Mouse (Mus musculus): ENCODE results near the gene Cyp2u1. TPM values are rescaled to one million over a fixed set of nuclear protein-coding genes. Genes with fewer than 3 reads are reported as not detected.
"Not testable (repeated sequence)": the region's sequence is repeated elsewhere in the genome, so short reads cannot be mapped to it uniquely, and the experiment has no call there.

The Cyp2u1 gene
- polyA plus RNA-seq (2016; fragmentation: Nextera tagmentation; extraction: Ambion mirVana) = 0.29 and 0.67 TPM in 2 replicates

DNA sequence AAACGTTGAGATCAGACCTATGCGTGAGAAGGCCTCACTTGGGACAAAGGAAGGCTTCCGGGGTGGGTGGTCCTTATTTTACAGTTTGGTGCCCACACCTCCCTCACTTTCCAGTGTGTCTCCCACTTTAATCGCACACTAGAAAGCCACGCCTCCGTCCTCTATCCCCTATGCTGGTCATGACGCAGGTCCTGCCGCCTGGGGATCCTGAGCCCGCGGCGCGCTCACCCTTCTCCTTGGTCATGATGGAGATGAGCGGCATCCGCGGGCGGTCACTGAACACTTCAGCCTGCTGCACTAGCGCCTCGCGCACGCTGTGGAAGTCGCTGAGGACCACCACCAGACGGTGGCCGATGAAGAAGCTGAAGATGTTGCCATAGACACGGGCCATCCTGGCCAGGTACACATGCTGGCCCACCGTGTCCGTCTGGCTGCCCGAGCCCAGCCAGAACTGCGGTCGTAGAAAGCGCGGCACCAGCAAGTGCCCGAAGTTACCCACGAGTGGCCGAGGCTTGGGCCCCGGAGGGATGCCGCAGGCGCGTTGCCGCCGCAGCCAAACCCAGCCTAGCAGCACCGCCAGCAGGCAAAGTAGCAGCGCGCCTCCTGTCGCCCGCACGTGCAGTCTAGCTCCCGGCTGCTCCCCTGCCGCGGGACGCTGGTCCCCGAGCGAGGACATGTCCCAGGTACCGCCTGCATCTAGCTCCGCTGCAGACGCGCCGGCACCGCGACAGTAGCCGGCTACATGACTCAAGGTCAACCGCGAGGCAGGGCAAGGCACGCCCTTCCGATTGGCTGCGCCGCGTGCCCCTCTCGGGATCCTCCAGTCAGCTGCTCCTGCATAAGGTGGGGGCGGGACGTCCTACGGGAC lies at the start of gene Cyp2u1:
Gene Cyp2u1, minus strand, starts transcription at position 776 of the 868 bp plus-strand sequence.
- no peak within 1 kb of the TSS for H3K27ac ChIP-seq
- ATAC-seq = peak; percentile 95
- H3K4me3 ChIP-seq = peak within 1 kb of the TSS; percentile 62
- H3K4me2 ChIP-seq = peak within 1 kb of the TSS; percentile 95
- peak within 1 kb of the TSS; percentile 61 for H3K9ac ChIP-seq
- H3K4me1 ChIP-seq = peaks cover 12% of the 10 kb centered on the region
- H3K9me3 ChIP-seq (replicated peaks) = no peaks in the 10 kb centered on the region
- WGBS (ENCODE audit: insufficient replicate concordance) = 1% methylated on average over 71 of the region's 71 CpGs
- no peaks in the 10 kb centered on the region for H3K36me3 ChIP-seq
- no peaks in the 10 kb centered on the region for H3K27me3 ChIP-seq (replicated peaks)

DNA sequence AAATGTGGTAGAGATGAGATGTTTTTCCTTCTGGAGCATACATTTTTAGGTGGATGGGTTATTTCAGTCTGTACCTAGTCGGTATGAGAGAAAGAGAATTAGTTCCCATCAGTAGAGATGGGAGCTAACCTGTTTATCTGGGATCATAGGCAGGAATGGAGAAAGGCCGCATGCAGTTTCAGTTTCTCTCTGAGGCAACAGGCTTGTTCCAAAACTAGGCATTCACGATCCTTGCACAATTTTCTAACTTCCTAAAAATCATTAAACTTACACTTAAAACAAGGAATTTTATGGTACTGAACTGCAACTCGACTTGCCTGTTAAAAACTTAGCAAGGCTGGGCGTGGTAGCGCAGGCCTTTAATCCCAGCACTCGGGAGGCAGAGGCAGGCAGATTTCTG lies 47.5 kb upstream of the Cyp2u1 start:
- 69% methylated on average over 7 of the region's 7 CpGs for WGBS (ENCODE audit: insufficient replicate concordance)

DNA sequence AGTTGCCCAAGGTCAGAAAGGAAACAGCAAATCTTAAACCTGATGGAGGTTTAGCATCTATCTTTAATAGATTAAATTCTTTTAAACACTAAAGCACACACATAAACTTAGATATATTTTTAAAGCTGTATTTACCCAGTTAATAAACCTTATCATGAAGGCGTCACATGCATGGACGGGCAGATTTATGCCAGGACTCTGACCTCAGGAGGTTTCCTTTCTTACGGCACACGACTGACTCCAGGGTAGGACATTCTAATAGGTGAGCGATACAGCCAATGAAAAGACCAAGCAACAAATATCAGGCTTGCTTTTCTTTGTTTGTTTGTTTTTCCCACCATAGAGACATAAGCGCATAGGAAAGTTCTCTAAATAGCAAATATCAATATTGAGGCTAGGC lies 46.0 kb upstream of the Cyp2u1 start:
- Histone ChIP-seq H3K27ac (no peak overlapping the region), H3K9ac (no peak overlapping the region), H3K9me3 (replicated peaks) (no peaks in the 10 kb centered on the region), H3K36me3 (no peaks in the 10 kb centered on the region), H3K27me3 (replicated peaks) (no peaks in the 10 kb centered on the region), H3K4me3 (no peak overlapping the region), H3K4me2 (no peak overlapping the region), H3K4me1 (no peaks in the 10 kb centered on the region)
- no peak for ATAC-seq
- 74% methylated on average over 6 of the region's 6 CpGs for WGBS (ENCODE audit: insufficient replicate concordance)

More for the DNA sequence above, 47.5 kb upstream of the Cyp2u1 start:
- Histone ChIP-seq H3K4me2 (no peak overlapping the region), H3K27ac (no peak overlapping the region), H3K4me1 (no peaks in the 10 kb centered on the region), H3K9ac (no peak overlapping the region), H3K4me3 (no peak overlapping the region), H3K27me3 (replicated peaks) (no peaks in the 10 kb centered on the region), H3K36me3 (no peaks in the 10 kb centered on the region), H3K9me3 (replicated peaks) (no peaks in the 10 kb centered on the region)
- no peak for ATAC-seq

DNA sequence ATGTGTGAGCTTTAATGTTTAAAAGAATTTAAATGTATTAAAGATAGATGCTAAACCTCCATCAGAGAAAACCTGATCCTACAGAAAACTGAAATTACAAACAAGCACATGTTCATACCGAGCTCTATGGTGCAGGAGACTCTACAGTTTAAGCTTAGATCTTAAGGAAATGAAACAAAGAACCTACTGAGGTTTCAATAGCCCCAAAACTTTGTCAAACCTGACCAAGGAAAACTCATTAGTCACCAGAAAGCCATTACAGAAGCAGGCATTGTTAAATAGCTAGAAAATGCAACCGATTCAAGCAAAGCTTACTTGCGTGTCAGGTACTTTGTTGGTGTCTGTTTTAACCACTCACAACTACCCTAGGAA lies 45.5 kb upstream of the Cyp2u1 start:
- WGBS (ENCODE audit: insufficient replicate concordance) = 71% methylated on average over 3 of the region's 3 CpGs
- H3K9me3 ChIP-seq (replicated peaks) = no peaks in the 10 kb centered on the region
- no peak overlapping the region for H3K4me2 ChIP-seq
- H3K4me1 ChIP-seq = no peaks in the 10 kb centered on the region
- H3K27ac ChIP-seq = no peak overlapping the region
- H3K4me3 ChIP-seq = no peak overlapping the region
- no peak overlapping the region for H3K9ac ChIP-seq
- ATAC-seq = no peak
- no peaks in the 10 kb centered on the region for H3K36me3 ChIP-seq
- H3K27me3 ChIP-seq (replicated peaks) = no peaks in the 10 kb centered on the region

DNA sequence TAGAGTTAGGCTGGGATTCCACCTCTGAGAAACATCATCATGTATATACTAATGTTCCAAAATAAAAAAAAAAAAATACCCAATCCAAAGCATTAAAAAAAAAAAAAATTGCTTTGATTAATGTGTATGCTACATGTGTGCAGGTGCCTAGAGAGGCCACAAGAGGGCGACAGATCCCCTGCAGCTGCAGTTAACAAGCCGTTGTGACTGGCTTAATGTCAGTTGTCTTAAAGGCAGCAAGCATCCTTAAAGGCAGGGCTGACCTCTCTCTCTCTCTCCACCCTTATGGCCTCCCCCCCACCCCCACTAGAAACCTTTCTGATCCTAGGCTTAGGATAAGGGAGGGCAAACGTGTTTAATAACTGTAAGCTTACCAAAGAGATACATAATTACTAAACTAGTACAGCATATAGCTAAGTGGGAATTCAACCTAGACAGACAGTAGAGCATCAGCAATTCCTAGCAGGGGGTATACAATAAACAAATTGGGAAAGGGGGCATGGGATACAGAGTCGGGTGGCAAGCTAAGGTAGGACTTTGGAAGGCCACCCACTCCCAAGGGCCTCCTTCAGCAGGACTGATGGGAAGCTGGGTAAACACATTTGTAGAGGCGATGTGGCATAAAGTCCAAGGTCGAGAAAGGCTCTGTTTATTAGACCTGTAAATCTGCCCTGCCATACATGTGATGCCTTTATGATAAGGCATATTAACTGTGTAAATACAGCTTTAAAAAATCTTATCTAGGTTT lies 45.0 kb upstream of the Cyp2u1 start:
- H3K27ac ChIP-seq = no peak overlapping the region
- H3K4me2 ChIP-seq = no peak overlapping the region
- no peak overlapping the region for H3K4me3 ChIP-seq
- H3K4me1 ChIP-seq = no peaks in the 10 kb centered on the region
- no peaks in the 10 kb centered on the region for H3K9me3 ChIP-seq (replicated peaks)
- no peaks in the 10 kb centered on the region for H3K36me3 ChIP-seq
- H3K9ac ChIP-seq = no peak overlapping the region
- WGBS (ENCODE audit: insufficient replicate concordance) = 51% methylated on average over 6 of the region's 6 CpGs
- H3K27me3 ChIP-seq (replicated peaks) = no peaks in the 10 kb centered on the region
- no peak for ATAC-seq

DNA sequence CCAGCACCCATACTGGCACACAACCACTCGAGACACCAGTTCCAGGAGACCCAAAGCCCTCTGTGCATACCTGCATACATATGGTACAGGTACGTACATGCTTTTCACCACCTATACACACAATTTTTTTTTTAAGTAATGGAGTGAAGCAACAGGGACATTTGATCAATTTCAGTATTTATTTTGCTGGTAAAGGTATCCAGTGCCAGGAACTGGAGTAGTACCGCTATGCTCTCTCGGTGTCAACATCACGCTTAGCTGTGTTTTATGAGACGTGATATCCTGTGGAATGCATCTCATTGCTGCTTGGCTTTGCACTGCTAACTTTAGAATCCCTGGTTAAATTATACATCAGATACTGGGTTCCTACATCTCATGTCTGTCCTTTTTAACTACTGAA lies 42.9 kb upstream of the Cyp2u1 start:
- ATAC-seq = no peak
- no peak overlapping the region for H3K27ac ChIP-seq
- no peaks in the 10 kb centered on the region for H3K4me1 ChIP-seq
- no peak overlapping the region for H3K4me3 ChIP-seq
- no peak overlapping the region for H3K4me2 ChIP-seq
- H3K27me3 ChIP-seq (replicated peaks) = no peaks in the 10 kb centered on the region
- no peak overlapping the region for H3K9ac ChIP-seq
- no peaks in the 10 kb centered on the region for H3K36me3 ChIP-seq
- 75% methylated on average over 6 of the region's 6 CpGs for WGBS (ENCODE audit: insufficient replicate concordance)
- no peaks in the 10 kb centered on the region for H3K9me3 ChIP-seq (replicated peaks)

DNA sequence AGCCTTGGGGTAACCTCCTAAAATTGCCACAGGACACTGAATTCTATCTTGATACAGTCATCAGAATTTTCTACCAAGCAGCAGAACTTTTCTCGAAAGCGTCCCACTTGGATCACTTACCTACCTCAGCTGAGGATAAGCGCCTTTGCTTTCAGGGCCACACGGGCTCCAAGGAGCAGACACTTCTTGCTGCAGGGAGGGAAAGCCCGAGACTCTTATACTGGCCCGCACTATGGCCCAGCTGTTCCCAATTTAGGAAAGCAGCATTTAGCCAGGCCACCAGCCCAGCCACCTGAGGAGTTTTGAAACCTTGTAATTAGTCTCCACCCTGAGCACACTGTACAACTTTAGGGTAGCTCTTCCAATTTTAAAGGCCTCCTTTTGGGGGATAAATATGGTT lies 40.3 kb upstream of the Cyp2u1 start:
- 87% methylated on average over 6 of the region's 6 CpGs for WGBS (ENCODE audit: insufficient replicate concordance)
- H3K36me3 ChIP-seq = no peaks in the 10 kb centered on the region
- H3K27ac ChIP-seq = no peak overlapping the region
- H3K27me3 ChIP-seq (replicated peaks) = no peaks in the 10 kb centered on the region
- no peaks in the 10 kb centered on the region for H3K4me1 ChIP-seq
- no peak overlapping the region for H3K4me2 ChIP-seq
- no peak overlapping the region for H3K4me3 ChIP-seq
- H3K9ac ChIP-seq = no peak overlapping the region
- H3K9me3 ChIP-seq (replicated peaks) = no peaks in the 10 kb centered on the region
- no peak for ATAC-seq

DNA sequence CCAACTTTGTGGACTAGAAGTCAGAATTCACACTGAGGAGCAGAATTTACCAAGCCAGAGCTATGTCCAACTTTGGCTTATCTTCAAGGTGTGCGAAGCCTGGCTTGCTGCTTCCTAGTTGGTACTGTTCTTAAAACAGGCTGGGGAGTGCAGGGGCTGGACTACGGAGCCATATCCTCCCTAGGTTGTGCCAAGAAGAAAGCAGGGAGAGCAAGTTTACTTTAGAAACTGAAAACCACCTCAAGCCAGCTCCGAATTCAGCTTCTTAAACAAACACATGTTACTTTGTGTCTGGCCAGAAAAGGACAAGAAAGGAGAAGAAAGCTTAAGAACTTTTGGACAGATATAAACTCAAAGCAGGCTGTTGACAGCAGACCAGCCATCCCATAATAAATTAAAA lies 37.9 kb upstream of the Cyp2u1 start:
- Histone ChIP-seq H3K9me3 (replicated peaks) (no peaks in the 10 kb centered on the region), H3K4me2 (no peak overlapping the region), H3K4me3 (no peak overlapping the region), H3K27me3 (replicated peaks) (no peaks in the 10 kb centered on the region), H3K4me1 (no peaks in the 10 kb centered on the region), H3K36me3 (no peaks in the 10 kb centered on the region), H3K27ac (no peak overlapping the region), H3K9ac (no peak overlapping the region)
- 74% methylated on average over 3 of the region's 3 CpGs for WGBS (ENCODE audit: insufficient replicate concordance)
- no peak for ATAC-seq

DNA sequence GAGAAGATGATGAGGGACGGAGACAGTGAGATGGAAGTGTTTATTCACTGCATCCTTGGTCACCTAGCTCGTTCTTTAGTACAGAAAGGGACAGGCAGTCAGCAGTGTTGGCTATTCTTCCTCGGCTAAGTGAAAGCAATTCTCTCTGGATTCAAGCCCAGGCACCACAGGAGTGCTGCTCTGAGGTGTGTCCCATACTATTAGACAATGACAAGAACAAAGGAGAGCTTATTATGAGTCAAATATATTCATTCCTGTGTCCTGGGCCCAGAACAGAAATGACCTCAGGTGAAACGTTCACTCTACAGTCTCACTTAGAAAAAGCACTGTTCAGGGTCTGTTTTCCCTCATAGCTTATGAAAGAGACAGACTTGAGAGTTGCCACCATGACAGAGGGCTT lies 36.3 kb upstream of the Cyp2u1 start:
- H3K4me1 ChIP-seq = peaks cover 7% of the 10 kb centered on the region
- whole genome bisulfite sequencing (ENCODE audit: insufficient replicate concordance) = 68% methylated on average over 4 of the region's 4 CpGs
- no peaks in the 10 kb centered on the region for H3K9me3 ChIP-seq (replicated peaks)
- no peak overlapping the region for H3K27ac ChIP-seq
- H3K4me2 ChIP-seq = no peak overlapping the region
- no peak overlapping the region for H3K4me3 ChIP-seq
- H3K9ac ChIP-seq = no peak overlapping the region
- no peaks in the 10 kb centered on the region; the same call in 1 of the 2 replicates for H3K27me3 ChIP-seq (replicated peaks)
- H3K36me3 ChIP-seq = no peaks in the 10 kb centered on the region
- no peak for ATAC-seq

DNA sequence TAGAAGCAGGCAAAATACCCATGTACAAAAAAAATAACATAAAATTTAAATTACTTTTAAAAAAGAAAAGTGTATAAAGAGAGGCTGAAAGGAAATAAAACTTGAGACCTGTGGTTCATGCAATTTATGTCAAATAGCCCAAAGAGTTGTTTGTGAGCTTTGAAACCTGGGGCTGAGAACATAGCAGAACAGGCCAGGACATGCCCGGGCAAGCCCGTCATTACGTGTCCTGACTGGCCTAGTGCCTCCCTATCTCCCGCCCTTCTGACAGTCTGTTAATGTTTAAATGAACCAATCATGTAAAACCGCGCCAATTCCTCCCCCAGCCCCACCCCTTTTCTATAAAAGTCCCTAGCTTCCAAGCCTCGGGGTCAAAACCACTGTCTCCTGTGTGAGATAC lies 34.7 kb upstream of the Cyp2u1 start:
- not testable (repeated sequence) for H3K4me3 ChIP-seq; H3K4me2 ChIP-seq; H3K9me3 ChIP-seq (replicated peaks); ATAC-seq; H3K9ac ChIP-seq; H3K27ac ChIP-seq; H3K27me3 ChIP-seq (replicated peaks); H3K36me3 ChIP-seq
- H3K4me1 ChIP-seq = peaks cover 16% of the 10 kb centered on the region
- WGBS (ENCODE audit: insufficient replicate concordance) = 83% methylated on average over 6 of the region's 7 CpGs

DNA sequence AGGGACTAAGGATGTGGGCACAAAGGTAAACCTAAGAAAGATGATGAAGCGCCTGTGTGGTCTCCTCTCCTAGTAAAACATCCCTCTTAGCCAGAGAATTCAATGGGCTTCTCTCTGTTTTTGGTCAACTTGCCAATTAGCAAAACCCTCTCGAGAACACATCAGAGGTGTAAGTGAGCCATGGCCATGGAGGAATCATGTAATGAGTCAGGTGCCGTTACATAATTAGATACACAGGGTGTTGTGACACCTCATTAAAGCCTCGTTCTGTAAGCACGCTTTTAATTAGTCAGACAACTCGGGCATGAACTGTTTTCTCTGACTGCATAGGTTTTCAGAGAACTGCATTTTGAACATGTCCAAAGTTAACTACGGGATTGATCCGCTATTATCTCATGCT lies 33.6 kb upstream of the Cyp2u1 start:
- no peak overlapping the region for H3K9ac ChIP-seq
- no peaks in the 10 kb centered on the region; the same call in 1 of the 2 replicates for H3K27me3 ChIP-seq (replicated peaks)
- H3K9me3 ChIP-seq (replicated peaks) = no peaks in the 10 kb centered on the region
- H3K4me1 ChIP-seq = peaks cover 16% of the 10 kb centered on the region
- H3K36me3 ChIP-seq = no peaks in the 10 kb centered on the region
- no peak for ATAC-seq
- no peak overlapping the region for H3K27ac ChIP-seq
- WGBS (ENCODE audit: insufficient replicate concordance) = 72% methylated on average over 8 of the region's 8 CpGs
- H3K4me2 ChIP-seq = no peak overlapping the region
- no peak overlapping the region for H3K4me3 ChIP-seq

DNA sequence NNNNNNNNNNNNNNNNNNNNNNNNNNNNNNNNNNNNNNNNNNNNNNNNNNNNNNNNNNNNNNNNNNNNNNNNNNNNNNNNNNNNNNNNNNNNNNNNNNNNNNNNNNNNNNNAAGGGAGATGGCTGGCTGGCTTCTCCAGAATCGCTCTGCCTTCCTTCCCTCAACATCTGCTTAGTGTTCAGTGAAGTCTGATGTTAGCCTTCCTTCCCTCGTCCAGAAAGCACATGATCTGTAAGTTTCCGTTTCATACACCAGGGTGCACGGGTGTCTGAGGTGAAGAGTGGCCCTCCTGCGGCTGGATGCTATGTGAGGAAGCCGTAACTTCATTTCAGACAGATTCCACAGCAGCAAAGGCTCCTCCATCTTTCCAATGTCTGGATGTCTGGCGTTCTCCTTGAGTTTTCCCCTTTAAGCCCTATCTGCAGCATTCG lies 32.1 kb upstream of the Cyp2u1 start:
- Histone ChIP-seq H3K4me3 (no peak overlapping the region), H3K9me3 (replicated peaks) (no peaks in the 10 kb centered on the region), H3K4me1 (peaks cover 16% of the 10 kb centered on the region), H3K36me3 (no peaks in the 10 kb centered on the region), H3K27me3 (replicated peaks) (no peaks in the 10 kb centered on the region; the same call in 1 of the 2 replicates), H3K9ac (no peak overlapping the region), H3K27ac (no peak overlapping the region), H3K4me2 (peak overlapping the region; percentile 37; the same call in 1 of the 2 replicates)
- no peak for ATAC-seq
- 37% methylated on average over 8 of the region's 8 CpGs for WGBS (ENCODE audit: insufficient replicate concordance)

Data from liver, embryonic 12.5 days (tissue).